Mouse (Mus musculus): ENCODE data around the gene Npvf. TPM values are rescaled to one million over a fixed set of nuclear protein-coding genes. Genes with fewer than 3 reads are reported as not detected.

Npvf gene
- not detected in 2 replicates for polyA plus RNA-seq (2012; rRNA removed)

DNA sequence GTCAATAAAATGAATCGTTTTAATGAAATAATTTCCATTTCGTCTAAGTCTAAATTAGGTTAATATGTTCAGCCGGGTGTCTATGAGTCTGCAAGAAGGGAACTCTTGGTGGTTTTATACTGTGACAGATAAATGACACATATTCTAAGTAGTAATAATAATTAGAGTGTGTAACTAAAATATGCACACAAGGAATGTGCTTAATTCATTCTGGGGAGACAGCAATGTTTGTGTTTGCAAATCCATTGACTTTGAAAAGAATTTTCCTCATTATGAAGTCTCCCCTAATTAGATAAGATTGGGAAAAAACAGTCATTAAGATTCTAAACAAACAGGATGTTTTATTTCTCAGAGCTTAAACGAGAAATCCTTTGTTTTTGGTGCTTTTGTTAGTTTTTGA lies at the start of gene Npvf:
Gene Npvf, minus strand, starts transcription at position 84 of the 400 bp plus-strand sequence.
- TF ChIP-seq CTCF (IDR thresholded peaks at IDR 0.05; ENCODE audit: extremely low read depth, insufficient read depth, insufficient read length, insufficient replicate concordance) (no peak), POLR2A (IDR thresholded peaks at IDR 0.05; ENCODE audit: low read depth, low read length) (no peak)
- Histone ChIP-seq H3K4me3 (ENCODE audit: extremely low read depth, insufficient read depth, insufficient read length) (no peak within 1 kb of the TSS), H3K4me1 (ENCODE audit: control insufficient read depth, insufficient read depth, insufficient read length) (no peaks in the 10 kb centered on the region), H3K36me3 (ENCODE audit: control insufficient read depth, insufficient read depth, low read length) (no peaks in the 10 kb centered on the region), H3K27ac (ENCODE audit: insufficient read depth, low read length) (no peak within 1 kb of the TSS), H3K27me3 (ENCODE audit: control insufficient read depth, insufficient read depth, low read length) (no peaks in the 10 kb centered on the region)
- no peak for DNase-seq (ENCODE audit: low read depth in 1 of 2, low spot score in 2 of 2)
- 82% methylated on average over 4 of the region's 4 CpGs for WGBS

DNA sequence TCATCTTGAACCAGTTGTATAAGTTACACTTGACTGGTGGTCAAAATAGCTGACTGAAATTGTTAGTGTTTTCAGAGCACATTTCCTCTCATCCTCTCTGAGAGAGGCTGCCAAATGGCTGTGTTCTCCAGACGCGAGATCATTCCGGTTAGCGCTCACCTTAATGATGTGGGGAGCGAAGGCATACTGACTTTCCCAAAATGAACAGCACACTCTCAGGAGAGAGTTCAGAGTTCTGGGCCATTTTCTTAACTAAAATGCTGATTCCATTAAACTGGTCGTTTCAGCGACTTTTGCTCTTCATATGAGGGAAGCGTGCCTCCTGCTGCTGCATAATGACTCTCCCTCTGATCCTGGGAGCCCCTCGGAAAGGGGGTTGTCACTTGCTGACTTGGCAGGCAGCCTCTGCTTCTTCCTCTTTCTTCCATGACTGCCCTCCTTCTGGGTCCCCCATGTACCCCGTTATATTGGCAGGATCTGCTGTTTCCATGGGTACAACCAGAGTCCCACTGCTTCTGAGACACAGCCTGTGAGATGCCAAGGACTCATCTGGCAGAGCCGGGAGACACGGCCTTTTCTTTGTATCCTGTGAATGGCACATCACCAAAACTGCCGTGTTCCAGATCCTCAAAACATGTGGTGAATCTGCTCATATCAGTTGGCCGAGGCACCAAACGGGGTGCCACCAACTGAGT lies 35.0 kb upstream of the Npvf start:
- TF ChIP-seq CTCF (IDR thresholded peaks at IDR 0.05; ENCODE audit: extremely low read depth, insufficient read depth, insufficient read length, insufficient replicate concordance) = no peak
- TF ChIP-seq POLR2A (IDR thresholded peaks at IDR 0.05; ENCODE audit: low read depth, low read length) = no peak
- DNase-seq (ENCODE audit: low read depth in 1 of 2, low spot score in 2 of 2) = no peak
- Histone ChIP-seq H3K4me3 (ENCODE audit: extremely low read depth, insufficient read depth, insufficient read length) (no peak overlapping the region), H3K4me1 (ENCODE audit: control insufficient read depth, insufficient read depth, insufficient read length) (no peaks in the 10 kb centered on the region), H3K36me3 (ENCODE audit: control insufficient read depth, insufficient read depth, low read length) (no peaks in the 10 kb centered on the region), H3K27ac (ENCODE audit: insufficient read depth, low read length) (no peak overlapping the region), H3K27me3 (ENCODE audit: control insufficient read depth, insufficient read depth, low read length) (no peaks in the 10 kb centered on the region)
- 51% methylated on average over 15 of the region's 15 CpGs for WGBS

DNA sequence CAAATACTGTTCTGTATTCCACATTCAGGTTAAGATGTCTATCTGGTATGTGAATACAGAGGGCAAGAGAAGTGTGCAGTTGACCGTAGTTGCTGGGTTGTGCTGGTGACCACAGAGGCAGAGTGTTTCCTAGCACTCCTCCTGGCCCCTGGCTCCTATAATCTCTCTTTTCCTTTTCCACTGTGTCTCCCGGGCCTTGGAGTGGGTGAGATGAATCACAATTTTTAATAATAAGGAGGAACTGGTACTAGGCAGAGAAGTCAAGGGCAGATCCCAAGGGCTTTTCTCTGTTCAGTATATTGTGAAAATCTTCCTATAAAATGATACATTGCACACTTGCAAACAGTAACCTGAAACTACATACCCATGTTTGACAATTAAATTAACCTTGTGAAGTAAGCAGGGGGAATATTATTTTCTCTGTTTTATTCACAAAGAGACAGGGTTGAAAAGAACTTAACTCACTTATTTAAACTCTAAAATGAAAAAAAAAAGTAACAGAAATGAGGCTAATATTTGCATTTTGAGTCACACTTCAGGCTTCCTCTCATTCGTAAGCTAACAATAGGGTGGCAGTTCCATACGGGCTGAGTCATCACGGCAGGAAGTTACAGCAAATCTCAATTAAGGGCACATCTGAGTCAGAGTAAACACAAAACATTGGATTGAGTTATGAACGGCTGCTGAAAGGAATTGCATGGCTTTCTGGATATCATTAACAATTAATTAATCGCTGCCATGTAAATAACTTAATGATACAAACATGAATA lies 30.6 kb upstream of the Npvf start:
- no peaks in the 10 kb centered on the region for H3K4me1 ChIP-seq (ENCODE audit: control insufficient read depth, insufficient read depth, insufficient read length)
- no peak for DNase-seq (ENCODE audit: low read depth in 1 of 2, low spot score in 2 of 2)
- no peaks in the 10 kb centered on the region for H3K36me3 ChIP-seq (ENCODE audit: control insufficient read depth, insufficient read depth, low read length)
- no peaks in the 10 kb centered on the region for H3K27me3 ChIP-seq (ENCODE audit: control insufficient read depth, insufficient read depth, low read length)
- TF ChIP-seq CTCF (IDR thresholded peaks at IDR 0.05; ENCODE audit: extremely low read depth, insufficient read depth, insufficient read length, insufficient replicate concordance) = no peak
- 30% methylated on average over 7 of the region's 7 CpGs for WGBS
- no peak overlapping the region for H3K4me3 ChIP-seq (ENCODE audit: extremely low read depth, insufficient read depth, insufficient read length)
- H3K27ac ChIP-seq (ENCODE audit: insufficient read depth, low read length) = no peak overlapping the region

DNA sequence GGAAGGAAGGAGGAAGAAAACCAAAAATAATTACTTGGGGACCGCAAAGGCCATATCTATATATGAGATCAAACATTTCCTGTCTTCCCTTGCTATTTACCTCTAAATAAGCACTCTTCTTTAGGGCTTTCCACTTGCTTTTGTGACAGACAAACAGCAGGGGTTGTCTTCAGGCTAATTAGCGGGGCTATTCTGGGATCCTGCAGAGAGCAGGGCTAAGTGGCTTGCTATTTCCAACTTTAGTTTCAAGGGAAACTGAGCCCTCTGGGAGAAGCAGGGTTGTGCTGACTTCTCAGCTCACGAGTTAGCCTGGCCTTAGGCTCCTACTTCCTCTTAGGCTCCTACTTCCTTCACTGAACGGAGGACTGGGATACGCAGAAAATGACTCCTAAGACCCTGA lies 27.3 kb upstream of the Npvf start:
- TF ChIP-seq POLR2A (IDR thresholded peaks at IDR 0.05; ENCODE audit: low read depth, low read length) (no peak), CTCF (IDR thresholded peaks at IDR 0.05; ENCODE audit: extremely low read depth, insufficient read depth, insufficient read length, insufficient replicate concordance) (no peak)
- Histone ChIP-seq H3K4me1 (ENCODE audit: control insufficient read depth, insufficient read depth, insufficient read length) (no peaks in the 10 kb centered on the region), H3K36me3 (ENCODE audit: control insufficient read depth, insufficient read depth, low read length) (no peaks in the 10 kb centered on the region), H3K27ac (ENCODE audit: insufficient read depth, low read length) (no peak overlapping the region), H3K27me3 (ENCODE audit: control insufficient read depth, insufficient read depth, low read length) (no peaks in the 10 kb centered on the region), H3K4me3 (ENCODE audit: extremely low read depth, insufficient read depth, insufficient read length) (no peak overlapping the region)
- DNase-seq (ENCODE audit: low read depth in 1 of 2, low spot score in 2 of 2) = no peak
- WGBS = 63% methylated on average over 5 of the region's 5 CpGs

DNA sequence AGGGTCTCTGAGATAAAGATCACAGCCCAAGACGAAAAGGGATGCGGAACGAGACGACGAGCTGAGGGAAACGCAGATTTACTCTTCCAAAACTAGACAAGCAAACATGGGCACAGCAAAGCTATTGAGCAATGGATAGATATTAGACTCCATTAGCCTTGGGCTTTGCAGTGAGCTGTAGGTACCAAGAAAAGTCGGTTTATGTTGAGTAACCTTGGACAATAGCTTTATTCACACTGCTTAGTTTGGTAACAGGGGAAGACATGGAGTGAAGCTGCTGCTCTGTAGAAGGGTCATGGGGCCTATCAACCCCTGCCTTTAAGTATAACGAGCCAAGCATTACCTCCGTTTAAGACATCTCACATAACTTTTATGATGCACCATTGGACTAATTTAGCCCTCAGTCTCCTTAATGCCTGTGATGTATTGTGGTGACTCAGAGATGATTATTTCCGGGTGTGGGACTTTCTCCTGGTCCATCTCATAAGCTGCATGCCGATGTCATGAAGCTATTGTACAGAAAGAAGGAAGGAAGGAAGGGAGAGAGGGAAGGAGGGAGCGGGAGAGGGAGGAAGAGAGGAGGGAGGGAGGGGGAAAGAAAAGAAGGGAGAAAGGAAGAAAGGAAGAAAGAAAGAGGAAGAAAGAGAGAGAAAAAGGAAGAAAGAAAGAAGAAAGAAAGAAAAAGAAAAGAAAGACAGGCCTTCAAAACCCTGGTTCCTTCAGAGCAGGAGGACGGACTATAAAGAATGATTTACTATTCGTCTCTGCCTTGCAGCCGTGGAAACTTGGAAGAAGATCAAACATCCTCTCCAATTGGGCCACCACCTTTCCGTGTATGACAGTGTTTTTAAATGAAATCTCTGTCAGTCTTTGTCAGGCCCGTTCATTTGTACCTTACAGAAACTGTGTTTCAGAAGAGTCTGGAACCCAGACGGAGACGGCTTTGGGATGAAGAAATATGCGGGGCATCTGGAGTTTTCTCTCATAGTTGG lies 26.3 kb upstream of the Npvf start:
- Histone ChIP-seq H3K4me1 (ENCODE audit: control insufficient read depth, insufficient read depth, insufficient read length) (no peaks in the 10 kb centered on the region), H3K27ac (ENCODE audit: insufficient read depth, low read length) (no peak overlapping the region), H3K36me3 (ENCODE audit: control insufficient read depth, insufficient read depth, low read length) (no peaks in the 10 kb centered on the region), H3K4me3 (ENCODE audit: extremely low read depth, insufficient read depth, insufficient read length) (no peak overlapping the region), H3K27me3 (ENCODE audit: control insufficient read depth, insufficient read depth, low read length) (no peaks in the 10 kb centered on the region)
- 79% methylated on average over 20 of the region's 20 CpGs for WGBS
- no peak for DNase-seq (ENCODE audit: low read depth in 1 of 2, low spot score in 2 of 2)
- no peak for TF ChIP-seq CTCF (IDR thresholded peaks at IDR 0.05; ENCODE audit: extremely low read depth, insufficient read depth, insufficient read length, insufficient replicate concordance)
- no peak for TF ChIP-seq POLR2A (IDR thresholded peaks at IDR 0.05; ENCODE audit: low read depth, low read length)

DNA sequence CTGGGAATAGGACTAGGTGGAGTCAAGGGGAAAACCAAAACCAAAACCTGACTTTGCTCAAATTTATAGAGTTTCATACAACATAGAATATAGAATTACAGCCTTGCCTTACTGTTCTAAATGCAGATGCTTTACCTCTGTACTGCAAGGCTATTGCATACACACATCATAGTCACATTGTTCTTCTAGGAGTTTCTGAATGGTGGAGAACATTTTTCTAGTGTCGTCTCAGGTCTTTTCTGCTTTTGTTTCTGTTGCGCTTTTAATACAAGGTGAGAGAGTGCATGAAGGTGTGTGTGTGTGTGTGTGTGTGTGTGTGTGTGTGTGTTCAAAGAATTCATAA lies 25.2 kb upstream of the Npvf start:
- Histone ChIP-seq H3K27me3 (ENCODE audit: control insufficient read depth, insufficient read depth, low read length) (no peaks in the 10 kb centered on the region), H3K4me1 (ENCODE audit: control insufficient read depth, insufficient read depth, insufficient read length) (no peaks in the 10 kb centered on the region), H3K4me3 (ENCODE audit: extremely low read depth, insufficient read depth, insufficient read length) (no peak overlapping the region), H3K27ac (ENCODE audit: insufficient read depth, low read length) (no peak overlapping the region), H3K36me3 (ENCODE audit: control insufficient read depth, insufficient read depth, low read length) (no peaks in the 10 kb centered on the region)
- no peak for DNase-seq (ENCODE audit: low read depth in 1 of 2, low spot score in 2 of 2)
- TF ChIP-seq POLR2A (IDR thresholded peaks at IDR 0.05; ENCODE audit: low read depth, low read length) (no peak), CTCF (IDR thresholded peaks at IDR 0.05; ENCODE audit: extremely low read depth, insufficient read depth, insufficient read length, insufficient replicate concordance) (no peak)
- 88% methylated on average over 2 of the region's 2 CpGs for WGBS
